Mouse (Mus musculus): ENCODE measurements around the gene Ankrd17.

Ankrd17 gene

DNA sequence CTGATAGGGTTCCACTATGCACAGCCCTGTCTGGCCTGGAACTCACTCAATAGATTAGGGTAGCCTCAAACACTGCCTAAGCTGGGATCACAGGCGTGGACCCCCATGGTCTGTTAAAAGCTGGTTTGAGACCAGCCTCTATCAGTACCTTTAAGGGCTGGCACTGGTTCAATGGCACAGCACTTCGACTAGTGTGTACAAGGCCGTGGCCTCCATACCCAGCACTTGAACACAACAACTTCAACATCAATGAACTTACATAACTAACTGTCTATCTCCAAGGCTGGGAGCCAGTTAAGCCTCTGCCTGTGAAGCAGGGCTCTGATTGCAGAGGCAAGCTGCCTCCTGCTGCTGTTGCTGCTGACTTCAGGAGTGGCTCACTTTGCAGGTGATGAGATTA lies 148.6 kb downstream of the Ankrd17 start:
- no peak for DNase-seq (ENCODE audit: low spot score)

DNA sequence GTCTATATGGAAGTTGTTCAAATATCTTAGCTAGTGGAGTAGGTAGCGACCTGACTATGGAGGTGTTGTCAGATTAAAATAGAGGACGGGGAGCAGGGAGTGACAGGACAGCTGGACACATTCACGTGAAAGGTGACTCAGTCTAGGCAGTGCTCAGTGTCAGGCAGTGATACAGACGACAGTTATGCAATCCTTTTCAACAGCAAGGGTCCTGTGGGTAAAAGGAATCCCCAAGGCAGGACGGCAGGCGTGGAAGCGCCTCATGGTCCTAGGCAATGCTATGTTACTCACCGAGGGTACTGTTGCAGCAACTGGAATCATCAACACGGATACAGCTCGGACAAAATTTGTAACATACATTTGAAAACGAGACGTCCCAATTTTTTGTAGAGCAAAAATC lies 149.2 kb downstream of the Ankrd17 start:
- no peak for DNase-seq (ENCODE audit: low spot score)

DNA sequence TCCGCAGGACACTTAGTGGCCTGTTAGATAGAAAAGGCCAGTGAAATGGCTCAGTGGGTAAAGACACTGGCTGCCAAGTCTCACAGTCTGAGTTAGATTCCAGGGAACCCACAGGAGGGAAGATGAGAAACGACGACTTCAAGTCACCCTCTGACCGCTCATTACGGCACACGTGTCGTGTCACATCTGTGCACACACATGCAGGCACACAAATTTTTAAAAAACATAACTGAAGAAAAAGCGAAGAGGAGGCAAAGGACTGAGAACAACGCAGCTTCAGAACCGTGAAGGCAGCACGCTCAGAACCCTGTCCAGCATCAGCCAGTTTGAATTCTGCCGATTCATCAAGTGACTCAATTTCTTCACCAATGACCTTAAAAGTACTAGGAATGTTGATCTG lies 153.0 kb downstream of the Ankrd17 start:
- DNase-seq (ENCODE audit: low spot score) = no peak

DNA sequence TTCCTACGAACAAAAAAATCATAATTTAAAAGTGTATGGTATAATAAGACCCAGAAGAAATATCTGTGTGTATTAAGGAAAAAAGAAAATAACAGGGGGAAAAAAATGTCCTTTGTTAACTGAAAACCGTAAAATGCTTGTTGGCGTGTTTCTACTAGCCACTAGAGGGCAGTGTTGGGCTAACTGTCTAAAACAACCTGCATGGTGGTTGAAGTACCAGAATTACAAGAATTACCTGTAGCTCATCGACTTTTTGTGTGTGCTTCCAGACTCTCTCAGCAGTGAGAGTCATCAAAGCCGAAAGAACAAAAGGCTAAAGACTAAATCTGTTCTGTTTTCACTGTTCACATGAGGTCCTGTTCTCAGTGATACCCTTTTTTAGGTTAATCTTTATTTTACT lies 163.2 kb downstream of the Ankrd17 start:
- no peak for DNase-seq (ENCODE audit: low spot score)

DNA sequence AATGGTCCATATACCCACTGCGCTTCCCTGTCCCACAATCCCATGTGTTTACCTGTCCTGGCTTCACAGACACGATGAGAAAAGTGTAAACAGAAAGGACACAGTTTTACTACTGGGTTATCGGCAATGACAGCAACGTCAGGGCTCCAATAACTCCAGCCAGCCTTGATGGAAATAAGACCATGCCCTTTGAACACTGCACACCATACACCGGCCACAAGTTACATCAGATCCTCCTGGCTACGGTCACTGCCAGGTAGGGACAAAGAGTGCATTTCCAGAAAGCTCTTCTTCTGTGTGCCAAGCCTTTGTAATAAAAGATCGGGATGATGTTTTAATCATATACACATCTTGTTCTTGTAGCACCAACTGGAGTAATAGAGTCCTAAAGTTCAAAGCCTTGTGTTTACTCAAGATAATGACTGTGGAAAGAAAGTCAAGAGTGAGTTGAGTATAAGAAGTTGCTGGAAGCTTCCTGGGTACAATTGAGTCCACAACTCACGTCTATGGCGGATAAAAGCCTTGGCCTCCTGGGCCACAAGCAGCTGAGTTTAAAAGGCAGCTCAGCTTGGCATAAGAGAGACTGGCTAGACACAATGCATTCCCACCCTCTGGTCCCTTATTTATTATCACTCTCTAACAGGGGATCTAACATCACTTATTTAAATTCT lies 163.8 kb downstream of the Ankrd17 start:
- DNase-seq (ENCODE audit: low spot score) = no peak

DNA sequence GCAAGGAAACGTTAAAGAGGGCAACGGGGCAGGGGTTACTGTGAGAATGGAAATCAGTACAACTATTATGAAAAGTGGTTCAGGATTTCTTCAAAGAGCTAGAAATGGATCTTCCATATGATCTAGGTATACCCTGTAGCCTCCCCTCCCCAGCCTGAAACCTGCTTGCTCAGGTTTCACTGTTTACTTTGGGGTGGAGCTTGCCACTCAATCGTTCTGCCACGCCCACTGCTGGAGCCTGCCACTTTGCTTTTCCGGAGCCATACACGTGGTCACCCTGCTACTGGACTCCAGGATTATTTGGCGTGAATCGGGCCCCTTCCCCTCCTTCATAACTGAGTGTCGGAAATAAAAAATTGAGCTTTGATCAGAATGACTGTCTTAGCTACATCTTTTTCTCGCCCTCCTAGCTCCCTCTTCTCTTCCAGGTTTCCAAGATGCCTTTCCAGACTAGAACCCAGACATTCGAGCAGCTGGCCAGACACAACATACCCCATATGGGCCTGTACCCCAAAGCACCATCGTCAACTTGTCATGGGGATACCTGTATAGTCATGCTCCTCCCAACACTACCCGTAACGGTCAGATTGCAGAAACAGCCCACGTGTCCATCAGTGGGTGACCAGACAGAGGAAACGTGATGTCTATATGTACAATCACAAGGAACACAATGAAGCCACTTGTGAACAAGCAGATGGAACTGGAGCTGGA lies 166.3 kb downstream of the Ankrd17 start:
- no peak for DNase-seq (ENCODE audit: low spot score)

DNA sequence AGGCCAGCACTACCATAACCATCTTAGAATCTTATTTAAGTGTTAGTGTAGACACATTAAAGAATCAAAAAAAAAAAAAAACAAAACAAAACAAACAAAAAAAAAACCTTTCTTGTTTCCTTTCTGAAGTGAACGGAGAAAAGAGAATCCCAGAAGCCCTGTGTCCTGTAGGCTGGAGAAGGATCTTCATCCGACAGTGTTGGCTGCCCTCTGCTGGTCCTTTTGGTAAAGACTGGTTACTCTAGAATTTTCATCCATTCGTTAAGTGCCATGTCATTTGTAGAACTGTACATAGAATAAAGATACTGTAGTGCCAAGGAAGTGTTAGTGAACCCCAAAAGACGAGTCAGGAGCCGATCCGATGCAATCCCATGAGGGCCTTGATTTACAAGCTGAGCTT lies 171.5 kb downstream of the Ankrd17 start:
- no peak for DNase-seq (ENCODE audit: low spot score)

DNA sequence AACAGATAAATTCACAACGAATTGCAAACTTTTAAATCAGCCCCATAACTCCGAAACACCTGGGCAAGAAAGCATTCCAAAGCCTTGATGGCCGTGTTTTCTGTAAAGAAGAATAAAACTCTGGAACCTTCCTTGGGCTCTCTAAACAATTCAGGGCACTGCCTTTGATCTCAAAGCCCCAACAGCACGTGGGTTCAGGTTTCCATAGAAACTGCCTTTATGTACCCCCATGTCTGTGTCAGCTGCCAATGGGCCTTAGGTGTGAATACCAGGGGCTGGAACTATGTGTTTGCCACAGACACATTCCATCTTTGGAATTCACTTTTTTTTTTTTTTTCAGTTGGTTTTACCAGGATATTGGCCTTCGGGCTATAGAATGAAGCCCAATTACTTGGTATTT lies 183.6 kb downstream of the Ankrd17 start:
- no peak for DNase-seq (ENCODE audit: low spot score)

DNA sequence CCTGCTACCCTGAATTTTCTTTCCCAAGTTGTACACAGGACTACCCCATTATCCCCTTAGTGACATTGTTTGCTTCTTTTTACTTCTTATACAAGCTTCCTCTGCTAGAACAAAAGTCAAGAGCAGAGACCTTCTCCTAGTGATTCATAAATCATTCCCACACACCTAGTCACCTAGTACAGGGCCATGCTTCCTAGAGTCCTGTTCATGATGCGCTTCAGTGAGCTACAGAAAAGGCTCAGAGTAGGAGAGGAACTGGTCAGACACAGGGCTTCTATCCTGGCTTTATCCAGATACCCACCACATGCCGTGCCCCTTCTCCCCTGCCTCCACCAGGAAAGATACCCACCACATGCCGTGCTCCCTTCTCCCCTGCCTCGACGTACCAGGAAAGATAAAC lies 187.3 kb downstream of the Ankrd17 start:
- DNase-seq (ENCODE audit: low spot score) = no peak

DNA sequence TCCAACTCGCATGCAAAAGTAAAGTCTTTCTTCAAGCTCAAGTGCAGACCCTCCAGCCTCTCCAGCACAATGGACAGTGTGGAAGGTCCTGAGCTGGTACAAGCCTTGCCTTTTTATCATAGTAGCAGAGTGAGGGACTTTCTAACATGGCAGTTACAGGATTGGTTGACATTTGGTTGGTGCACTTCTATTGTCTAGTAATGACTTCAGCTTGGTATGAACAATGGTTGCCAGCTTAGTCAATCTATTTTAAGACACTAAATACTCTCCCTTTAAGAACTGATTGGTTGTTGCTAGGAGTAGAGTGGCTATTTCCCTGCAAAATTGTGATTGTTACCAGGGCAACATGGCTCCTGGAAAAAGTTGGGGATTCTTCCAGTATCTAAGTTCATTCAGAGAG lies 188.3 kb downstream of the Ankrd17 start:
- DNase-seq (ENCODE audit: low spot score) = no peak

Data from testis, postnatal 14 days (tissue).